Mouse (Mus musculus) spleen, adult 2 months (tissue): ENCODE data around the gene Gm8251.

Experiments used
- CTCF ChIP-seq: fragments of 200-500 bp; IDR thresholded peaks from 2 replicates; pipeline ENCODE4 v1.5.1; 2011; ENCODE audit warnings: mild to moderate bottlenecking, inconsistent platforms; ENCODE audit not compliant: insufficient read depth, insufficient read length, insufficient replicate concordance; ENCODE audit errors: extremely low read depth
- POLR2A ChIP-seq: fragments of 200-500 bp; IDR thresholded peaks from 2 replicates; pipeline ENCODE4 v1.6.1; 2011; ENCODE audit warnings: low read depth, low read length, inconsistent platforms

- TF ChIP-seq CTCF (no peak), POLR2A (no peak)
These were observed 19.2 kb downstream of the Gm8251 start for GRCm38 (mm10) chr1:44042555-44042915.
